Mouse (Mus musculus): ENCODE measurements around the gene Zyg11b. TPM values are rescaled to one million over a fixed set of nuclear protein-coding genes. Genes with fewer than 3 reads are reported as not detected.

Gene Zyg11b
- polyA plus RNA-seq, 1 experiment from 2014 or later = 11.0 TPM

- Histone ChIP-seq H3K36me3 (peaks cover 71% of the 10 kb centered on the region), H3K4me2 (no peak overlapping the region), H3K27ac (ENCODE audit: poor library complexity, severe bottlenecking) (no peak overlapping the region), H3K9me3 (replicated peaks) (no peaks in the 10 kb centered on the region), H3K27me3 (replicated peaks) (no peaks in the 10 kb centered on the region), H3K4me3 (no peak overlapping the region), H3K9ac (no peak overlapping the region), H3K4me1 (replicated peaks) (peaks cover 5% of the 10 kb centered on the region)
- 71% methylated on average over 2 of the region's 2 CpGs for whole genome bisulfite sequencing
- no peak for ATAC-seq (ENCODE audit: insufficient number of reproducible peaks, low FRiP score)
Measured at GRCm38 (mm10) chr4:108336765-108337164, 35.9 kb upstream of the Zyg11b start.

- Histone ChIP-seq H3K4me3 (no peak overlapping the region), H3K4me1 (replicated peaks) (peaks cover 16% of the 10 kb centered on the region), H3K27me3 (replicated peaks) (no peaks in the 10 kb centered on the region), H3K9me3 (replicated peaks) (no peaks in the 10 kb centered on the region), H3K4me2 (no peak overlapping the region), H3K27ac (ENCODE audit: poor library complexity, severe bottlenecking) (no peak overlapping the region), H3K9ac (no peak overlapping the region), H3K36me3 (peaks cover 74% of the 10 kb centered on the region)
- 90% methylated on average over 6 of the region's 6 CpGs for WGBS
- ATAC-seq (ENCODE audit: insufficient number of reproducible peaks, low FRiP score) = no peak
Measured at GRCm38 (mm10) chr4:108335413-108335812, 34.5 kb upstream of the Zyg11b start.

GRCm38 (mm10) chr4:108332041-108332440 is 31.1 kb upstream of the Zyg11b start:
- Histone ChIP-seq H3K4me3 (no peak overlapping the region), H3K4me2 (peak overlapping the region; percentile 13; the same call in 1 of the 2 replicates)

GRCm38 (mm10) chr4:108329840-108330239 is 28.9 kb upstream of the Zyg11b start:
- ATAC-seq (ENCODE audit: insufficient number of reproducible peaks, low FRiP score) = no peak
- H3K9ac ChIP-seq = no peak overlapping the region
- no peak overlapping the region for H3K4me2 ChIP-seq
- H3K36me3 ChIP-seq = peaks cover 41% of the 10 kb centered on the region
- H3K9me3 ChIP-seq (replicated peaks) = no peaks in the 10 kb centered on the region
- H3K4me1 ChIP-seq (replicated peaks) = peaks cover 23% of the 10 kb centered on the region
- H3K27me3 ChIP-seq (replicated peaks) = no peaks in the 10 kb centered on the region
- H3K4me3 ChIP-seq = no peak overlapping the region
- no peak overlapping the region for H3K27ac ChIP-seq (ENCODE audit: poor library complexity, severe bottlenecking)
- WGBS = 91% methylated on average over 6 of the region's 6 CpGs

More at GRCm38 (mm10) chr4:108332041-108332440, 31.1 kb upstream of the Zyg11b start:
- ATAC-seq (ENCODE audit: insufficient number of reproducible peaks, low FRiP score) = no peak
- no peaks in the 10 kb centered on the region for H3K27me3 ChIP-seq (replicated peaks)
- H3K36me3 ChIP-seq = peaks cover 58% of the 10 kb centered on the region
- peaks cover 23% of the 10 kb centered on the region for H3K4me1 ChIP-seq (replicated peaks)
- no peak overlapping the region for H3K9ac ChIP-seq
- peak overlapping the region; percentile 30 for H3K27ac ChIP-seq (ENCODE audit: poor library complexity, severe bottlenecking)
- 59% methylated on average over 9 of the region's 9 CpGs for WGBS
- H3K9me3 ChIP-seq (replicated peaks) = no peaks in the 10 kb centered on the region

GRCm38 (mm10) chr4:108327730-108328484 is 27.0 kb upstream of the Zyg11b start, which contains the start of gene Coa7:
TSS of gene Coa7 (plus strand) at chr4:108328140.
- no peaks in the 10 kb centered on the region for H3K9me3 ChIP-seq (replicated peaks)

GRCm38 (mm10) chr4:108327071-108327579 is 26.2 kb upstream of the Zyg11b start:
- Histone ChIP-seq H3K36me3 (peaks cover 15% of the 10 kb centered on the region), H3K9me3 (replicated peaks) (no peaks in the 10 kb centered on the region), H3K4me2 (peak overlapping the region; percentile 73), H3K27me3 (replicated peaks) (no peaks in the 10 kb centered on the region), H3K27ac (ENCODE audit: poor library complexity, severe bottlenecking) (peak overlapping the region; percentile 90), H3K4me3 (peak overlapping the region; percentile 62; the same call in 1 of the 2 replicates), H3K9ac (peak overlapping the region; percentile 70), H3K4me1 (replicated peaks) (peaks cover 21% of the 10 kb centered on the region)
- WGBS = 40% methylated on average over 6 of the region's 6 CpGs
- no peak for ATAC-seq (ENCODE audit: insufficient number of reproducible peaks, low FRiP score)

More at GRCm38 (mm10) chr4:108327730-108328484, 27.0 kb upstream of the Zyg11b start, which contains the start of gene Coa7:
- Histone ChIP-seq H3K4me2 (peak within 1 kb of the TSS; percentile 73), H3K4me3 (peak within 1 kb of the TSS; percentile 62), H3K27ac (ENCODE audit: poor library complexity, severe bottlenecking) (peak within 1 kb of the TSS; percentile 90), H3K36me3 (peaks cover 22% of the 10 kb centered on the region), H3K4me1 (replicated peaks) (peaks cover 23% of the 10 kb centered on the region), H3K27me3 (replicated peaks) (no peaks in the 10 kb centered on the region), H3K9ac (peak within 1 kb of the TSS; percentile 70)
- WGBS = under 1% methylated on average over 44 of the region's 45 CpGs
- peak; percentile 98 for ATAC-seq (ENCODE audit: insufficient number of reproducible peaks, low FRiP score)

GRCm38 (mm10) chr4:108323588-108323987 is 22.7 kb upstream of the Zyg11b start:
- Histone ChIP-seq H3K27me3 (replicated peaks) (no peaks in the 10 kb centered on the region), H3K27ac (ENCODE audit: poor library complexity, severe bottlenecking) (no peak overlapping the region), H3K4me1 (replicated peaks) (peaks cover 14% of the 10 kb centered on the region), H3K4me2 (no peak overlapping the region), H3K9me3 (replicated peaks) (no peaks in the 10 kb centered on the region), H3K36me3 (no peaks in the 10 kb centered on the region), H3K9ac (no peak overlapping the region), H3K4me3 (no peak overlapping the region)
- WGBS = 60% methylated on average over 5 of the region's 5 CpGs
- ATAC-seq (ENCODE audit: insufficient number of reproducible peaks, low FRiP score) = no peak

- H3K9me3 ChIP-seq (replicated peaks) = no peaks in the 10 kb centered on the region
- no peak overlapping the region for H3K4me2 ChIP-seq
- WGBS = 72% methylated on average over 7 of the region's 7 CpGs
- H3K27ac ChIP-seq (ENCODE audit: poor library complexity, severe bottlenecking) = no peak overlapping the region
- H3K4me3 ChIP-seq = no peak overlapping the region
- H3K4me1 ChIP-seq (replicated peaks) = peaks cover 16% of the 10 kb centered on the region
- H3K9ac ChIP-seq = no peak overlapping the region
- no peak for ATAC-seq (ENCODE audit: insufficient number of reproducible peaks, low FRiP score)
- no peaks in the 10 kb centered on the region for H3K27me3 ChIP-seq (replicated peaks)
- H3K36me3 ChIP-seq = no peaks in the 10 kb centered on the region
Measured at GRCm38 (mm10) chr4:108320627-108321380, 19.9 kb upstream of the Zyg11b start.

GRCm38 (mm10) chr4:108319747-108320146 is 18.9 kb upstream of the Zyg11b start:
- no peaks in the 10 kb centered on the region for H3K36me3 ChIP-seq
- no peak overlapping the region for H3K4me2 ChIP-seq
- no peak for ATAC-seq (ENCODE audit: insufficient number of reproducible peaks, low FRiP score)
- no peaks in the 10 kb centered on the region for H3K9me3 ChIP-seq (replicated peaks)
- no peaks in the 10 kb centered on the region for H3K27me3 ChIP-seq (replicated peaks)
- H3K27ac ChIP-seq (ENCODE audit: poor library complexity, severe bottlenecking) = no peak overlapping the region
- H3K9ac ChIP-seq = no peak overlapping the region
- 75% methylated on average over 6 of the region's 6 CpGs for WGBS
- H3K4me3 ChIP-seq = no peak overlapping the region
- H3K4me1 ChIP-seq (replicated peaks) = peaks cover 16% of the 10 kb centered on the region

GRCm38 (mm10) chr4:108318649-108319615 is 18.0 kb upstream of the Zyg11b start:
- H3K4me2 ChIP-seq = no peak overlapping the region
- ATAC-seq (ENCODE audit: insufficient number of reproducible peaks, low FRiP score) = peak; percentile 33; the same call in 1 of the 2 replicates
- no peaks in the 10 kb centered on the region for H3K27me3 ChIP-seq (replicated peaks)
- no peaks in the 10 kb centered on the region for H3K36me3 ChIP-seq
- no peak overlapping the region for H3K4me3 ChIP-seq
- 23% methylated on average over 8 of the region's 8 CpGs for whole genome bisulfite sequencing
- H3K4me1 ChIP-seq (replicated peaks) = peaks cover 18% of the 10 kb centered on the region
- no peaks in the 10 kb centered on the region for H3K9me3 ChIP-seq (replicated peaks)
- no peak overlapping the region for H3K27ac ChIP-seq (ENCODE audit: poor library complexity, severe bottlenecking)
- H3K9ac ChIP-seq = no peak overlapping the region
